Mouse (Mus musculus) embryonic facial prominence, embryonic 14.5 days (tissue): ENCODE data around the gene Acaca. TPM values are rescaled to one million over a fixed set of nuclear protein-coding genes. Genes with fewer than 3 reads are reported as not detected.

ENCODE experiments used
- ATAC-seq: fragments of 200-750 bp; cut with Nextera tagmentation; 2 replicates; pipeline ENCODE4 v1.8.0; 2017; ENCODE audit warnings: low read depth, moderate number of reproducible peaks, moderate TSS enrichment
- DNase-seq: peaks from one replicate; pipeline ENCODE4 v3.0.0-alpha.2; 2015; ENCODE audit warnings: low spot score
- H3K27ac ChIP-seq: fragments of 300-500 bp; sonication (generic); replicated peaks from 2 replicates; pipeline ENCODE4 v1.5.1; 2014; ENCODE audit warnings: low read depth, mild to moderate bottlenecking, low read length, moderate library complexity
- H3K27me3 ChIP-seq: fragments of 300-500 bp; sonication (generic); replicated peaks from 2 replicates; pipeline ENCODE4 v1.6.1; 2014; ENCODE audit warnings: low read length; ENCODE audit not compliant: control insufficient read depth, insufficient read depth
- H3K36me3 ChIP-seq: fragments of 300-500 bp; sonication (generic); 2 replicates; pipeline ENCODE4 v1.6.1; 2014; ENCODE audit warnings: low read length, mixed read lengths; ENCODE audit not compliant: control insufficient read depth, insufficient read depth
- H3K4me1 ChIP-seq: fragments of 300-500 bp; sonication (generic); 2 replicates; pipeline ENCODE4 v1.6.1; 2014; ENCODE audit warnings: antibody characterized with exemption, low read length; ENCODE audit not compliant: control insufficient read depth, insufficient read depth
- H3K4me2 ChIP-seq: fragments of 300-500 bp; sonication (generic); 2 replicates; pipeline ENCODE4 v1.6.1; 2014; ENCODE audit warnings: low read depth, mild to moderate bottlenecking, low read length, moderate library complexity, mixed read lengths
- H3K4me3 ChIP-seq: fragments of 300-500 bp; sonication (generic); 2 replicates; pipeline ENCODE4 v1.5.1; 2014; ENCODE audit warnings: low read depth, mild to moderate bottlenecking, low read length
- H3K9ac ChIP-seq: fragments of 300-500 bp; sonication (generic); 2 replicates; pipeline ENCODE4 v1.6.1; 2014; ENCODE audit warnings: low read depth, mild to moderate bottlenecking, low read length, moderate library complexity, mixed read lengths
- H3K9me3 ChIP-seq: fragments of 300-500 bp; sonication (generic); 2 replicates; pipeline ENCODE4 v1.6.1; 2016; ENCODE audit warnings: low read length; ENCODE audit not compliant: control insufficient read depth
- WGBS: fragments of 180-500 bp; shearing (Covaris S2); extraction: QIAGEN DNeasy Blood & Tissue Kit; methylation state at CpG from one replicate; pipeline ENCODE4 v1.1.7; 2014; 5-methylcytosine and 5-hydroxymethylcytosine counted together
- polyA plus RNA-seq: library from polyadenylated mRNA; unstranded; fragments of >200 nt; fragmentation: Nextera tagmentation; extraction: Ambion mirVana; gene quantifications from 2 replicates; pipeline ENCODE4 v1.2.1, GENCODE M21; 2014

Gene Acaca
- polyA plus RNA-seq, 1 experiment from 2014 or later, result 17.4 TPM

- Histone ChIP-seq H3K27me3 (no peaks in the 10 kb centered on the region), H3K4me3 (no peak overlapping the region), H3K9me3 (no peaks in the 10 kb centered on the region), H3K4me2 (no peak overlapping the region), H3K36me3 (no peaks in the 10 kb centered on the region), H3K9ac (no peak overlapping the region), H3K27ac (no peak overlapping the region), H3K4me1 (no peaks in the 10 kb centered on the region)
- ATAC-seq (no peak), DNase-seq (no peak)
- WGBS, result 79% methylated on average over 3 of the region's 3 CpGs
Observed at GRCm38 (mm10) chr11:84188530-84188929, 59.1 kb downstream of the Acaca start.

GRCm38 (mm10) chr11:84190581-84191233 is 61.2 kb downstream of the Acaca start:
- WGBS, result 77% methylated on average over 8 of the region's 8 CpGs
- Histone ChIP-seq H3K9ac (no peak overlapping the region), H3K4me2 (no peak overlapping the region), H3K4me1 (no peaks in the 10 kb centered on the region), H3K36me3 (peaks cover 3% of the 10 kb centered on the region; the same call in 1 of the 2 replicates), H3K4me3 (no peak overlapping the region), H3K9me3 (no peaks in the 10 kb centered on the region), H3K27me3 (no peaks in the 10 kb centered on the region), H3K27ac (no peak overlapping the region)
- no peak for ATAC-seq
- DNase-seq, result no peak

GRCm38 (mm10) chr11:84193249-84193648 is 63.8 kb downstream of the Acaca start:
- ATAC-seq, result no peak
- 79% methylated on average over 10 of the region's 10 CpGs for WGBS

GRCm38 (mm10) chr11:84194751-84195150 is 65.3 kb downstream of the Acaca start:
- 87% methylated on average over 3 of the region's 3 CpGs for WGBS

More at GRCm38 (mm10) chr11:84193249-84193648, 63.8 kb downstream of the Acaca start:
- Histone ChIP-seq H3K4me2 (no peak overlapping the region), H3K9me3 (no peaks in the 10 kb centered on the region), H3K27ac (no peak overlapping the region), H3K4me3 (no peak overlapping the region), H3K9ac (no peak overlapping the region), H3K27me3 (no peaks in the 10 kb centered on the region), H3K36me3 (peaks cover 18% of the 10 kb centered on the region), H3K4me1 (no peaks in the 10 kb centered on the region)
- no peak for DNase-seq

GRCm38 (mm10) chr11:84197607-84198402 is 68.3 kb downstream of the Acaca start:
- 90% methylated on average over 3 of the region's 3 CpGs for WGBS
- ATAC-seq (no peak), DNase-seq (no peak)
- H3K27me3 ChIP-seq, result no peaks in the 10 kb centered on the region
- no peak overlapping the region for H3K4me2 ChIP-seq
- no peak overlapping the region for H3K27ac ChIP-seq
- H3K36me3 ChIP-seq, result peaks cover 27% of the 10 kb centered on the region
- H3K4me3 ChIP-seq, result no peak overlapping the region
- H3K9ac ChIP-seq, result no peak overlapping the region
- no peaks in the 10 kb centered on the region for H3K4me1 ChIP-seq
- H3K9me3 ChIP-seq, result no peaks in the 10 kb centered on the region

More at GRCm38 (mm10) chr11:84194751-84195150, 65.3 kb downstream of the Acaca start:
- Histone ChIP-seq H3K27ac (no peak overlapping the region), H3K36me3 (peaks cover 23% of the 10 kb centered on the region), H3K4me1 (no peaks in the 10 kb centered on the region), H3K9me3 (no peaks in the 10 kb centered on the region), H3K4me2 (no peak overlapping the region), H3K9ac (no peak overlapping the region), H3K4me3 (no peak overlapping the region), H3K27me3 (no peaks in the 10 kb centered on the region)
- DNase-seq (no peak), ATAC-seq (no peak)

- Histone ChIP-seq H3K27me3 (no peaks in the 10 kb centered on the region), H3K4me1 (no peaks in the 10 kb centered on the region), H3K27ac (no peak overlapping the region), H3K9me3 (no peaks in the 10 kb centered on the region), H3K9ac (no peak overlapping the region), H3K4me3 (no peak overlapping the region), H3K36me3 (0 out of 2 replicates have a peak, but pooled peaks cover 4% of the 10 kb centered on the region), H3K4me2 (no peak overlapping the region)
- ATAC-seq, result no peak
- 60% methylated on average over 4 of the region's 4 CpGs for WGBS
- DNase-seq, result no peak
Observed at GRCm38 (mm10) chr11:84205776-84206175, 76.3 kb downstream of the Acaca start.

GRCm38 (mm10) chr11:84210876-84211275 is 81.4 kb downstream of the Acaca start:
- Histone ChIP-seq H3K9ac (no peak overlapping the region), H3K9me3 (no peaks in the 10 kb centered on the region), H3K4me2 (no peak overlapping the region), H3K4me3 (no peak overlapping the region), H3K36me3 (peaks cover 4% of the 10 kb centered on the region; the same call in 1 of the 2 replicates), H3K4me1 (no peaks in the 10 kb centered on the region), H3K27ac (no peak overlapping the region), H3K27me3 (no peaks in the 10 kb centered on the region)
- ATAC-seq, result no peak
- 89% methylated on average over 6 of the region's 6 CpGs for WGBS
- DNase-seq, result no peak

GRCm38 (mm10) chr11:84218951-84219350 is 89.5 kb downstream of the Acaca start:
- H3K4me3 ChIP-seq, result no peak overlapping the region
- H3K4me2 ChIP-seq, result no peak overlapping the region
- 75% methylated on average over 4 of the region's 4 CpGs for WGBS
- no peaks in the 10 kb centered on the region for H3K4me1 ChIP-seq
- ATAC-seq (no peak), DNase-seq (no peak)
- peaks cover 20% of the 10 kb centered on the region for H3K36me3 ChIP-seq
- no peaks in the 10 kb centered on the region for H3K9me3 ChIP-seq
- no peaks in the 10 kb centered on the region for H3K27me3 ChIP-seq
- no peak overlapping the region for H3K27ac ChIP-seq
- H3K9ac ChIP-seq, result no peak overlapping the region
